Mouse (Mus musculus) frontal cortex, postnatal 36 days (tissue): Measurements from ENCODE around the gene Rgl2.
A peak's percentile ranks its signal among the peaks of the same experiment; 100 is the strongest.

ENCODE experiments used
- DNase-seq, 2 experiments: peaks; one replicate each; pipeline ENCODE4 v3.0.0; 2022; ENCODE audit warnings: low spot score in 2 of 2

Gene Rgl2

GRCm38 (mm10) chr17:33921361-33921760 is 8.0 kb upstream of the Rgl2 start:
- no peak for DNase-seq

DNA sequence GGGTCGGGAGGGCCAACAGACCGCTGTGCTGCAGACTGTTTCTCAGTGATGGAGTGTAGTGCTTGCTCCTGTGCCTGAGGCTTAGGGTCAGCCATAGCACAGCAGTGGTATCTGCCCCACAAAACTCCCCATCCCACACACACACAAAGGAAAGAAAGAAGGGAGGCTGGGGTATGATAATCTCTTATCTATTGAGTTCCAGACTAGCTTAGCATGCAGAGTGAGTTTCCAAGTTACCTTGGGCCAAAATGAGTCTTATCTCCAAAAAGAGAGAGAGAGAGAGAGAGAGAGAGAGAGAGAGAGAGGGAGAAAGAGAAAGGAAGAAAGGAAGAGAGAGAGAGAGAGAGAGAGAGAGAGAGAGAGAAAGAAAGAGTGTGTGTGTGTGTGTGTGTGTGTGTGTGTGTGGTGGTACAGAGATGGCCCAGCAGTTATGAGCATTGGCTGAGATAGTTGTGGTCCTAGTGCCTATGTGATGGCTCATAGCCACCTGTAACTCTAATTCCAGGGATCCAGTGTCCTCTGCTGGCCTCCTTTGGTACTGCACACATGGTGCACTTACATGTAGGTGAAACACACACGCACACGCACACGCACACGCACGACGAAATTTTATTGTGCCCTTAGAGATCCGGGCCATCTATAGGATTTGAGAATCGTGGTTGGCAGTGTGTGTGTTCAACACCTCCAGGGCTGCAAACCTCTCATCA is 4.6 kb upstream of the Rgl2 start:
- DNase-seq = no peak

GRCm38 (mm10) chr17:33925406-33926116 is 3.8 kb upstream of the Rgl2 start:
- DNase-seq = no peak

- no peak for DNase-seq
Measured at GRCm38 (mm10) chr17:33926207-33926932, 3.0 kb upstream of the Rgl2 start.

DNA sequence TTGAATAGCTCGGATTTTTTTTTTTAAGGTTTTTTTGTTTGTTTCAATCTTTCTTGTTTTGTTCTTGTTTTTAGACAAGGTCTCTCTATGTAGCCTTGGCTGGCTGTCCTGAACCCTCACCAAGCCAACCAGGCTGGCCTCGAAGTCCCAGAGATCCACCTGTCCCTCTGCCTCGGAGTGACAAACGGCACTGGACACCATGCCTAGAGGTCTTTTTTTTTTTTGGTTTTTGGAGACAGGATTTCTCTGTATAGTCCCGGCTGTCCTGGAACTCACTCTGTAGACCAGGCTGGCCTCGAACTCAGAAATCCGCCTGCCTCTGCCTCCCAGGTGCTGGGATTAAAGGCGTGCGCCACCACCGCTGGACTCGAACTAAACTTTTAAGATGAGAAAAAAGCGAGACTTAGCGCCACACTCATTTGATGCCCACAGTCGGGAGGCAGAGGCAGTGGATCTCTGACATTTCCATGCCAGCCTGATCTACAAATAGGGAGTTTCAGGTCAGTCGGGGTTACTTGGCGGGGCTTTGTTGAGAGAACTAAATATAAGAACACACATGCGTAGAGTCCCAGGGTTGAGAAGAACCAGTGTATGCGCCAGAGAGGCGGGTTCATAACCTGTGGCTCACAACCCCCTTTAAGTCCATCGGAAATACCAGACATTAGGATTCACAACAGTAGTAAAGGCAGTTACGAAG is 944 bp upstream of the Rgl2 start:
- no peak for DNase-seq

GRCm38 (mm10) chr17:33930280-33931158 is 1.2 kb downstream of the Rgl2 start:
- peak; percentile 71 to 74 for DNase-seq

GRCm38 (mm10) chr17:33931159-33931866 is 2.0 kb downstream of the Rgl2 start:
- DNase-seq = no peak

- DNase-seq = no peak
Measured at GRCm38 (mm10) chr17:33931947-33932346, 2.6 kb downstream of the Rgl2 start.

DNA sequence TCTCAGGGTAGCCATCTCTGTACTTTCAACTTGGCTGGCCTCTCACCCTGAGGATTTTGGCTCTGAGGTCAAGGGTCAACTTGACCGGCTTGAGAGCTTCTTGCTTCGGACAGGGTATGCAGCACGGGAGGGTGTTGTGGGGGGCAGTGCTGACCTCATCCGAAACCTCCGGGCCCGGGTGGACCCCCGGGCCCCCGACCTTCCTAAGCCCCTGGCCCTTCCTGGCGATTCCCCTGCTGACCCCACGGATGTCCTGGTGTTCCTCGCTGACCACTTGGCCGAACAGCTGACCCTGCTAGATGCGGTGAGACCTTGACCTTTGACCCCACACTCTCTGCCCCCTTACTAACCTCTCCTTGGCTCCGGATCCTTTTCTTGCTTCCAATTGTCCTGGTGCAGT is 3.1 kb downstream of the Rgl2 start:
- no peak for DNase-seq

GRCm38 (mm10) chr17:33932970-33933369 is 3.6 kb downstream of the Rgl2 start:
- DNase-seq = no peak

- no peak for DNase-seq
Measured at GRCm38 (mm10) chr17:33935422-33936055, 6.2 kb downstream of the Rgl2 start.

DNA sequence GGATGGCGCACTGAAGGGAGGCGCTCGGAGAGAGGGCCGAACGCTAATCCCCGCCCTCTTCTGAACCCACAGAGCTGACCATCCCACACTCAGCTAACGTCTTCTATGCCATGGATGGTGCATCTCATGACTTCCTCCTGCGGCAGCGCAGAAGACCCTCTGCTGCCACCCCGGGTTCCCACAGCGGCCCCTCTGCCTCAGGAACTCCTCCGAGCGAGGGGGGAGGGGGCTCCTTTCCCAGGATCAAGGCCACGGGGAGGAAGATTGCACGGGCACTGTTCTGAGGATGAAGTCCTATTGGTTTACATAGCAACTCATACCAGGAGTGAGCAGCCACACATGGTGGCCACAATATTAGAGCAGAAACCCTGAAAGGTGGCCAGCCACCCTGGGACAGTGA is 7.7 kb downstream of the Rgl2 start:
- no peak for DNase-seq

- no peak for DNase-seq
Measured at GRCm38 (mm10) chr17:33938783-33939182, 9.4 kb downstream of the Rgl2 start.

DNA sequence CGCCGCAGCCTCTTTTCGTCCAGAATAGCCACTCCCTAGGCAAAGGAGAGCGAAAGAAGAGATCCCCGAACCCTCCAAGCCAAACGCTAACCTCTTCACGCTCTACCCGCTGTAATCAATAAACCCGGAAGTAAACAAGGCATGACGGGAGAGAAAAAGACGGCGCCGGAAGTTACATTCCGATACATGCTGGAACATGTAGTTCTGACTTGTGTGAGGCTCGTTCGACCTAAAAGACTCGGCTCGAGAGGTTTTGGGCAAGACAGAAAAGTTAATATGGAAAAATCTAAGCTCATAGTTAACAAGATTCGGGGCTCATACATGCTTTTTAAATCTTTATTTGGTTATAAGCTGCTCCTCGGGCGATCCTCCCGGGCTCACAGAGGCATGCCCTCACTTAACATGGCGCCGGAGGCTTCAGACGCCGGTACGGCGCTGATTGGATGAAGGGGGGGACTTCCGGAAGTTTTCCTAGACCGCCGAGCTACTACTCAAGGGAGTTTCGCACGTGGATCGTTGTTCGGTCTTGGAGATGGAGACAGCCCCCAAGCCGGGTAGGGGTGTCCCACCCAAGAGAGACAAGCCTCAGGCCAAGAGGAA is 11.0 kb downstream of the Rgl2 start, which contains the start of the genes Pfdn6 and Wdr46:
Pfdn6 (minus strand) TSS at position 138 of the 600 bp plus-strand sequence.
Wdr46 (plus strand) TSS at position 455 of the 600 bp plus-strand sequence.
- peak; percentile 86 to 92 for DNase-seq

- DNase-seq = no peak
Measured at GRCm38 (mm10) chr17:33940981-33941380, 11.6 kb downstream of the Rgl2 start.

- no peak for DNase-seq
Measured at GRCm38 (mm10) chr17:33941381-33941780, 12.0 kb downstream of the Rgl2 start.

DNA sequence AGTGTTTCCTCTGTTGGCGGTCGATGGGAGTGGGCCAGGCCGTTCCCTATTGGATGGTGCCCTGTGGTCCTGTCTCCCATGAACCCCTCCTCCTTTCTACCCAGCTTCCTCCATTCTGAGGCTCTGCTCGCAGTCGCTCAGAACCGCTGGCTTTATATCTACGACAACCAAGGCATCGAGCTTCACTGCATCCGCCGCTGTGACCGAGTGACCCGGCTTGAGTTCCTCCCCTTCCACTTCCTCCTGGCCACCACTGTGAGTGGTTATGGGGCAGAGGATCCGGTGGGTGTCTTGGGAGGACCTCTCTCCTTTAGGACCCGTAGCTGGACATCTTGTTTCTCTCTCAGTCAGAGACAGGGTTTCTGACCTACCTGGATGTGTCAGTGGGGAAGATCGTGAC is 14.1 kb downstream of the Rgl2 start:
- no peak for DNase-seq

DNA sequence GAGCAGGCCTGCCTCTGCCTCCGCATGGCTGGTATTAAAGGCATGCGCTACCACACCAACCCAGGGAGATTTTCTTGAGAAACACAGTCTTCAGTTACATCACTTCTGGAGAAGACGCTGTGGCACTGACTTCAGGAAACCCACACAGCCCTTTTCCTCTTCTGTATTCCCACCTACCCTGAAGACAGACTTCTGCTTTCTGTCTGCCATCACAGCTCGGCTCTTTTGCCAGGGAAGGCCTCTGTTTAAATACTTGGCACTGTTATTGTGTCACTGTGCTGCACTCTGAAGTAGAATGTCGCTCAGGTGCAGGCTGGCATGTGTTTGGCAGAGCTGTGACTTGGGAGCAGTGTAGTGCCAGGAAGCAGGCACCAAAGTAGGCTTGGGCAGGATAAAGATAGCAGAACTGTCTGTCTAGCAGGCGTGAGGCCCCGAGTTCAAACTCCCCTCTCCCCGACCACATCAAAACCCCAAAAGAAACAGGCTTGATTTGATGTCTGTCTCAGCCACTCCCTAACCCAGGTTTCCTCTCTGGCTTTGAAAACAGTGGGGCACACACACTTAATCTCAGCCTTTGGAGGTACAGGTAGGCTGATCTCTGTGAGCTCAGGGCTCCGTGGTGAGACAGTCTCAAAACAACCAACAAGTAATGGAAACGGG is 18.2 kb downstream of the Rgl2 start:
- DNase-seq = peak in 1 of 2 experiments; percentile 39
